Mouse (Mus musculus) megakaryocyte, embryonic 14.5 days (primary cell): ENCODE results near the gene Sgsm2.

ENCODE experiments used
- FLI1 ChIP-seq: IDR thresholded peaks from 2 replicates; pipeline ENCODE4 v1.6.1; 2012; ENCODE audit warnings: low read length, inconsistent platforms, mixed read lengths
- GATA1 ChIP-seq: IDR thresholded peaks from 3 replicates; pipeline ENCODE4 v1.6.1; 2012; ENCODE audit warnings: mixed read lengths, low read length, inconsistent platforms, borderline replicate concordance

DNA sequence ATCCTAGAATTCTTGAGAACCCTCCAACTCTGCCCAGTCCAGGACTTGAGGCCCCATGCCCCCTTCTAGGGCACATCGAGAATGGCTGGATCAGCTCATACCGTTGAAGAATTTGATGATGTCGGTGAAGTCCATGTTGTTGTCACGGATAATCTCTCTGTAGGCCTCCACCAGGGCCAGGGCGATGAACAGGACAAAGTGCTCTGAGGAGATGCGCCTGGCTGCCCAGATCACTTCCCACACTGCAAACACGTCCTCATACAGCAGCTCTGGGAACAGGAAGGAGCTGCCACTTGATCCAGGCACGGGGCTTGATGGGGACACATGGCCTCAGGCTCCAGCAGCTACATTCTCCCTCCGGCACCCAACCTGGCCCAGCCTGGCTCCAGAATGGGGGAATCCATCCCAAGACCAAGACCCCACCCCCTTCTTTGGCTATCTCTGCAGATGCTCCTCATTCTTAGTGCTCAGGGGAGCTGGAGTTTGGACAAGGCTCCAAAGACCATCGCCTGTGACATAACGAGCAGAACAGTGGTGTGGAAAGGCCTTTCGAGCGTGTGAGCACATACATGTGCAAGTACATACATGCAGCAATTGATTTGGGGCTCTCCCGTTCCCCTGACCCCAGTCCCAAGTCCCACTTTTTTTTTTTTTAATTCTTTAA, 45.7 kb downstream of the Sgsm2 start:
- TF ChIP-seq GATA1 = no peak
- no peak for TF ChIP-seq FLI1
